Mouse (Mus musculus) layer of hippocampus, adult 11-12 months (tissue): Measurements from ENCODE around the gene Trim54.

Source experiments
- DNase-seq: peaks from one replicate; pipeline ENCODE4 v3.0.0; 2022; ENCODE audit warnings: low spot score

The Trim54 gene

GRCm38 (mm10) chr5:31116354-31116753 lies at the start of gene Trim54:
Gene Trim54 (plus strand): TSS chr5:31116712.
- no peak for DNase-seq

- DNase-seq: no peak
Measured at GRCm38 (mm10) chr5:31069810-31070209, 46.7 kb upstream of the Trim54 start.

- no peak for DNase-seq
Measured at GRCm38 (mm10) chr5:31071059-31071458, 45.5 kb upstream of the Trim54 start.

GRCm38 (mm10) chr5:31071821-31072220 lies 44.7 kb upstream of the Trim54 start:
- DNase-seq: no peak

- DNase-seq: no peak
Measured at GRCm38 (mm10) chr5:31073176-31073575, 43.3 kb upstream of the Trim54 start.

GRCm38 (mm10) chr5:31076346-31076745 lies 40.2 kb upstream of the Trim54 start:
- DNase-seq: no peak

GRCm38 (mm10) chr5:31080059-31080794 lies 36.3 kb upstream of the Trim54 start:
- DNase-seq: peak; percentile 52

GRCm38 (mm10) chr5:31080795-31081164 lies 35.7 kb upstream of the Trim54 start:
- DNase-seq: no peak

- DNase-seq: no peak
Measured at GRCm38 (mm10) chr5:31081386-31081785, 35.1 kb upstream of the Trim54 start.

GRCm38 (mm10) chr5:31082355-31082754 lies 34.2 kb upstream of the Trim54 start:
- DNase-seq: peak; percentile 68

GRCm38 (mm10) chr5:31082935-31083625 lies 33.4 kb upstream of the Trim54 start:
- no peak for DNase-seq

GRCm38 (mm10) chr5:31083949-31084348 lies 32.6 kb upstream of the Trim54 start:
- no peak for DNase-seq

- DNase-seq: no peak
Measured at GRCm38 (mm10) chr5:31086606-31087005, 29.9 kb upstream of the Trim54 start.

- DNase-seq: no peak
Measured at GRCm38 (mm10) chr5:31087131-31087530, 29.4 kb upstream of the Trim54 start.

- DNase-seq: peak; percentile 63
Measured at GRCm38 (mm10) chr5:31092231-31092975, 24.1 kb upstream of the Trim54 start.

- peak; percentile 64 for DNase-seq
Measured at GRCm38 (mm10) chr5:31093151-31094041, 23.1 kb upstream of the Trim54 start.

- DNase-seq: no peak
Measured at GRCm38 (mm10) chr5:31094100-31094798, 22.3 kb upstream of the Trim54 start.

GRCm38 (mm10) chr5:31094799-31095691 lies 21.5 kb upstream of the Trim54 start:
- DNase-seq: no peak

- DNase-seq: no peak
Measured at GRCm38 (mm10) chr5:31095711-31096480, 20.6 kb upstream of the Trim54 start.
